Mouse (Mus musculus) heart, postnatal 0 days (tissue): ENCODE results near the gene Trip6. TPM values are rescaled to one million over a fixed set of nuclear protein-coding genes. Genes with fewer than 3 reads are reported as not detected.
A peak's percentile ranks its signal among the peaks of the same experiment; 100 is the strongest.

Source experiments
- ATAC-seq: fragments of 200-750 bp; cut with Nextera tagmentation; 2 replicates; pipeline ENCODE4 v1.8.0; 2017; ENCODE audit warnings: low read depth, moderate number of reproducible peaks, moderate library complexity; ENCODE audit not compliant: insufficient read depth
- DNase-seq: peaks from one replicate; pipeline ENCODE4 v3.0.0-alpha.2; 2016; ENCODE audit warnings: low spot score
- H3K27ac ChIP-seq: fragments of 300-500 bp; sonication (generic); 2 replicates; pipeline ENCODE4 v1.5.1; 2014; ENCODE audit warnings: low read depth, mild to moderate bottlenecking
- H3K27me3 ChIP-seq: fragments of 300-500 bp; sonication (generic); 2 replicates; pipeline ENCODE4 v1.6.1; 2014; ENCODE audit warnings: low read length, mixed read lengths; ENCODE audit not compliant: control insufficient read depth, insufficient read depth
- H3K36me3 ChIP-seq: fragments of 300-500 bp; sonication (generic); replicated peaks from 2 replicates; pipeline ENCODE4 v1.6.1; 2014; ENCODE audit warnings: low read length, mixed read lengths; ENCODE audit not compliant: control insufficient read depth, insufficient read depth
- H3K4me1 ChIP-seq: fragments of 300-500 bp; sonication (generic); 2 replicates; pipeline ENCODE4 v1.6.1; 2014; ENCODE audit warnings: antibody characterized with exemption; ENCODE audit not compliant: control insufficient read depth, insufficient read depth
- H3K4me2 ChIP-seq: fragments of 300-500 bp; sonication (generic); 2 replicates; pipeline ENCODE4 v1.6.1; 2014; ENCODE audit warnings: low read depth, mild to moderate bottlenecking, low read length, moderate library complexity
- H3K4me3 ChIP-seq: fragments of 300-500 bp; sonication (generic); 2 replicates; pipeline ENCODE4 v1.5.1; 2014; ENCODE audit warnings: low read depth, low read length
- H3K9ac ChIP-seq: fragments of 300-500 bp; sonication (generic); replicated peaks from 2 replicates; pipeline ENCODE4 v1.6.1; 2014; ENCODE audit warnings: low read depth, low read length, mixed read lengths
- H3K9me3 ChIP-seq: fragments of 300-500 bp; sonication (generic); replicated peaks from 2 replicates; pipeline ENCODE4 v1.6.1; 2016; ENCODE audit warnings: low read length; ENCODE audit not compliant: control insufficient read depth
- CTCF ChIP-seq: IDR thresholded peaks from 2 replicates; pipeline ENCODE4 v1.5.1; 2016; ENCODE audit warnings: antibody characterized with exemption, control low read depth, low read depth
- EP300 ChIP-seq: IDR thresholded peaks from 2 replicates; pipeline ENCODE4 v1.6.1; 2016; ENCODE audit warnings: antibody characterized with exemption, low read depth
- WGBS: fragments of 180-500 bp; shearing (Covaris S2); extraction: QIAGEN DNeasy Blood & Tissue Kit; methylation state at CpG from one replicate; pipeline ENCODE4 v1.1.7; 2014; 5-methylcytosine and 5-hydroxymethylcytosine counted together
- polyA plus RNA-seq: library from polyadenylated mRNA; unstranded; fragments of >200 nt; fragmentation: Nextera tagmentation; extraction: Ambion mirVana; gene quantifications from 2 replicates; pipeline ENCODE4 v1.2.1, GENCODE M21; 2015
- total RNA-seq: library from RNA; depleted of rRNA; stranded (reverse); fragments of >200 nt; gene quantifications from 2 replicates; pipeline ENCODE4 v1.2.3, GENCODE M21; 2014; ENCODE audit warnings: low replicate concordance

Trip6 gene
- total and polyA plus RNA-seq, 2 experiments from 2014 or later = 28.6 to 44.8 TPM

- H3K4me1 ChIP-seq = peaks cover 26% of the 10 kb centered on the region
- TF ChIP-seq EP300 = no peak
- no peak for TF ChIP-seq CTCF
- peak overlapping the region; percentile 99 for H3K27ac ChIP-seq
- no peaks in the 10 kb centered on the region for H3K27me3 ChIP-seq
- DNase-seq (no peak), ATAC-seq (no peak)
- 5% methylated on average over 8 of the region's 8 CpGs for WGBS
- peaks cover 25% of the 10 kb centered on the region for H3K36me3 ChIP-seq
- H3K4me2 ChIP-seq = peak overlapping the region; percentile 88
- H3K4me3 ChIP-seq = peak overlapping the region; percentile 93
- peak overlapping the region; percentile 97 for H3K9ac ChIP-seq
- no peaks in the 10 kb centered on the region for H3K9me3 ChIP-seq
Measured at GRCm38 (mm10) chr5:137351058-137351380, 36.8 kb upstream of the Trip6 start.

GRCm38 (mm10) chr5:137350205-137351057 lies 36.2 kb upstream of the Trip6 start:
- H3K9ac ChIP-seq = peak overlapping the region; percentile 97
- peak overlapping the region; percentile 99 for H3K27ac ChIP-seq
- H3K4me3 ChIP-seq = peak overlapping the region; percentile 93
- DNase-seq = no peak
- peaks cover 19% of the 10 kb centered on the region for H3K36me3 ChIP-seq
- peak; percentile 35 for ATAC-seq
- TF ChIP-seq EP300 = no peak
- TF ChIP-seq CTCF = no peak
- H3K9me3 ChIP-seq = no peaks in the 10 kb centered on the region
- H3K27me3 ChIP-seq = no peaks in the 10 kb centered on the region
- peaks cover 32% of the 10 kb centered on the region for H3K4me1 ChIP-seq
- WGBS = under 1% methylated on average over 51 of the region's 55 CpGs
- peak overlapping the region; percentile 88 for H3K4me2 ChIP-seq

- TF ChIP-seq EP300 (peak; percentile 89), CTCF (peak; percentile 24; the same call in 1 of the 2 replicates)
- DNase-seq = peak; percentile 98
- Histone ChIP-seq H3K9me3 (no peaks in the 10 kb centered on the region), H3K27me3 (no peaks in the 10 kb centered on the region), H3K4me2 (peak within 1 kb of the TSS; percentile 88), H3K9ac (peak within 1 kb of the TSS; percentile 97), H3K27ac (peak within 1 kb of the TSS; percentile 99), H3K4me1 (peaks cover 34% of the 10 kb centered on the region), H3K36me3 (peaks cover 11% of the 10 kb centered on the region), H3K4me3 (peak within 1 kb of the TSS; percentile 93)
- peak; percentile 93 for ATAC-seq
- under 1% methylated on average over 25 of the region's 32 CpGs for WGBS
Measured at GRCm38 (mm10) chr5:137349384-137350204, 35.4 kb upstream of the Trip6 start, which contains the start of gene Ephb4. Gene Ephb4, plus strand, starts transcription at chr5:137350109.

GRCm38 (mm10) chr5:137348482-137349383 lies 34.5 kb upstream of the Trip6 start:
- H3K27ac ChIP-seq = peak overlapping the region; percentile 99
- no peaks in the 10 kb centered on the region for H3K27me3 ChIP-seq
- peak overlapping the region; percentile 93 for H3K4me3 ChIP-seq
- H3K36me3 ChIP-seq = peaks cover 2% of the 10 kb centered on the region
- H3K9me3 ChIP-seq = no peaks in the 10 kb centered on the region
- ATAC-seq (peak; percentile 49), DNase-seq (peak; percentile 84)
- no peak for TF ChIP-seq CTCF
- TF ChIP-seq EP300 = peak; percentile 97
- H3K4me1 ChIP-seq = peaks cover 34% of the 10 kb centered on the region
- 2% methylated on average over 33 of the region's 33 CpGs for WGBS
- peak overlapping the region; percentile 88 for H3K4me2 ChIP-seq
- H3K9ac ChIP-seq = peak overlapping the region; percentile 97

- Histone ChIP-seq H3K9ac (0 out of 2 replicates have a peak overlapping the region, but pooled peaks have one; percentile 97), H3K4me1 (peaks cover 33% of the 10 kb centered on the region), H3K4me3 (no peak overlapping the region), H3K4me2 (no peak overlapping the region), H3K9me3 (no peaks in the 10 kb centered on the region), H3K27me3 (no peaks in the 10 kb centered on the region), H3K27ac (peak overlapping the region; percentile 99), H3K36me3 (no peaks in the 10 kb centered on the region)
- DNase-seq (peak; percentile 53), ATAC-seq (no peak)
- TF ChIP-seq EP300 (no peak), CTCF (no peak)
- WGBS = 30% methylated on average over 7 of the region's 7 CpGs
Measured at GRCm38 (mm10) chr5:137347856-137348255, 33.7 kb upstream of the Trip6 start.
